Mouse (Mus musculus) bone marrow, adult 2 months (tissue): ENCODE data around the gene Ccdc150.

Experiments used
- CTCF ChIP-seq: fragments of 200-500 bp; IDR thresholded peaks from 2 replicates; pipeline ENCODE4 v1.5.1; 2011; ENCODE audit warnings: low read length, control low read depth; ENCODE audit not compliant: control insufficient read depth, insufficient read depth
- POLR2A ChIP-seq: fragments of 200-500 bp; IDR thresholded peaks from 2 replicates; pipeline ENCODE4 v1.6.1; 2011; ENCODE audit warnings: low read depth, mild to moderate bottlenecking, control low read depth, low read length, borderline replicate concordance; ENCODE audit not compliant: control insufficient read depth

DNA sequence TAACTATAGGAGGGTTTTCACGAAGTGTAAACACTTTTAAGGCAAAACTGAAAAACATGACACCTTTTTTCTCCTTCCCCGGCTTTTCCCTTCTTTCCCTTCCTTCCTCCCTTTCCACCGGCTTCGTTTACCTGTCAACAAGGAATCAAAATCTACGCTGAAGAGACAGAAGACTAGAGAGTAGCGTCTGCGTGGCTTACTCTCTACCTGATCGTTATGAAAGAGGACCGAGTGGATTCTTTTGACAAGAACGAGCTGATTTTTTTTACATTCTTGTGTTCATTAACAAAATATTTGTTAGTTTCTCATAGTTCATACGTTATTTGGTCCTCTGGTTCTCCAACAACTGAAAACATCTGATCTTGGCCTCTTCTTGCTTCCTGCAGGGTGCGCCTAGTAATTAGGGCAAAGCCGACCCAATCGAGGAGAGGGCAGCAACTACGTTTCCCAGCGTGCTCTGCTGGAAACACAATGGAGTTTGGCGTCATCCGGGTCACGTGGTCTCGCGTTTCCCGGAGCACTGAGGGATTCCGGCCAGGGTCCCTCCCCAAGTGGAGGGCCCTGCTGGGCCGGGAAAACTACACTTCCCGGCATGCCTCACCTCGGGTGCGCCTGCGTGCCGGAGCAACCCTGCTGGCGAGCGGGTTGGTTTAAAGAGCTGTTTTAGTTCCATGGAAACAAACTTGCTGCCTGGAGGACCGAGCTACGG lies at the start of gene Ccdc150:
- TF ChIP-seq CTCF (0 out of 2 replicates have a peak, but pooled peaks have one; percentile 12), POLR2A (no peak)
